Mouse (Mus musculus) cerebellum, adult 2 months (tissue): Measurements from ENCODE around the gene BC049715. TPM values are rescaled to one million over a fixed set of nuclear protein-coding genes. Genes with fewer than 3 reads are reported as not detected.
"Not testable (repeated sequence)": the region's sequence is repeated elsewhere in the genome, so short reads cannot be mapped to it uniquely, and the experiment has no call there.

ENCODE experiments used
- DNase-seq, 2 experiments: peaks; one replicate each; pipeline ENCODE4 v3.0.0; 2021
- H3K27ac ChIP-seq: fragments of 200-500 bp; 2 replicates; pipeline ENCODE4 v1.5.1; 2012; ENCODE audit warnings: low read length, control low read depth, inconsistent platforms; ENCODE audit not compliant: insufficient read depth
- H3K27me3 ChIP-seq: fragments of 200-500 bp; 2 replicates; pipeline ENCODE4 v1.6.1; 2012; ENCODE audit warnings: inconsistent platforms, mild to moderate bottlenecking, low read length, moderate library complexity; ENCODE audit not compliant: control insufficient read depth, insufficient read depth
- H3K4me1 ChIP-seq: fragments of 200-500 bp; 2 replicates; pipeline ENCODE4 v1.6.1; 2011; ENCODE audit warnings: low read length; ENCODE audit not compliant: control insufficient read depth, insufficient read depth
- H3K4me3 ChIP-seq: fragments of 200-500 bp; replicated peaks from 2 replicates; pipeline ENCODE3; 2011; ENCODE audit warnings: mild to moderate bottlenecking, low read depth, low read length, control low read depth; ENCODE audit not compliant: insufficient read depth
- CTCF ChIP-seq: fragments of 200-500 bp; IDR thresholded peaks from 2 replicates; pipeline ENCODE4 v1.5.1; 2011; ENCODE audit warnings: low read depth, mild to moderate bottlenecking, control low read depth, low read length, moderate library complexity, borderline replicate concordance; ENCODE audit not compliant: insufficient read depth
- POLR2A ChIP-seq: fragments of 200-500 bp; IDR thresholded peaks from 2 replicates; pipeline ENCODE4 v1.6.1; 2011; ENCODE audit warnings: low read length, control low read depth, borderline replicate concordance; ENCODE audit not compliant: insufficient read depth
- WGBS: fragments of 180-500 bp; shearing (Covaris S2); methylation state at CpG from one replicate; pipeline ENCODE4 v1.1.7; 2018; 5-methylcytosine and 5-hydroxymethylcytosine counted together
- polyA plus RNA-seq: library from polyadenylated mRNA; depleted of rRNA; stranded (reverse); fragments of >200 nt; gene quantifications from 2 replicates; pipeline ENCODE4 v1.2.3, GENCODE M21; 2012

BC049715 gene
- polyA plus RNA-seq, 1 experiment: 0.38 TPM

DNA sequence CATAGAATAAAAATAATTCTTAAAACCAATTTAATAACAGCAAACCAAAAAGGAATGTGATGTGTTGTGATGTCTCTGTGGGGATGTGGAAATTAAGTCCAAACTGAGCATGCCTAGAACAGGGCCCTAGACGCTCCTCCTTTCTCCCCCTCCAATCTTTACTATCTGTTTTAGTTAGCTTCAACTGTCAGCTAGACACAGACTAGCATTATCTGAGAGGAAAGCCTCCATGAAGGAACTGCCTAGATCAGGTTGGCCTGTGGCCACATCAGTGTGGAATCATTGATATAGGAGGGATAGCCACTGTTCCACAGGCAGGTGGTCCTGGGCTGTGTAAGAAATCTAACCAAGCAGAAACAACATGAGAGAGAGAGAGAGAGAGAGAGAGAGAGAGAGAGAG lies 32.3 kb upstream of the BC049715 start:
- no peak for TF ChIP-seq CTCF
- TF ChIP-seq POLR2A: no peak
- Histone ChIP-seq H3K4me3 (no peak overlapping the region), H3K27me3 (no peaks in the 10 kb centered on the region), H3K4me1 (no peaks in the 10 kb centered on the region), H3K27ac (no peak overlapping the region)
- 88% methylated on average over 1 of the region's 1 CpGs for WGBS
- no peak for DNase-seq

DNA sequence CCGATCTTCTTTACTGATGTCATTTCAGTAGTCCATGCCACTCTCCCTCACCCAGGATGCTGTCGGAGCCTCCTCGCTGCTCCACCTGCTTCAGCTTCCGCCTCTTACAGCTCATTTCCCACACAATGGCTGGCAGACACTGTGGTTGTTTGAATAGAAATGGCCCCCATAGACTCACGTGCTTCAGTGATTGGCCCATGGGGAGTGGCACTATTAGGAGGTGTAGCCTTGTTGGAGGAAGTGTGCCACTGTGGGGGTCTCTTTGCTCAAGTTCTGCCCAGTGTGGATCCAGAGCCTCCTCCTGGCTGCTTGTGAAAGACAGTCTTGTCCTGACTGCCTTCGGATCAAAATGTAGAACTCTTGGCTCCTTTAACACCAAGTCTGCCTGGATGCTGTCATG lies 31.6 kb upstream of the BC049715 start:
- Histone ChIP-seq H3K27me3 (no peaks in the 10 kb centered on the region), H3K4me1 (no peaks in the 10 kb centered on the region), H3K4me3 (no peak overlapping the region), H3K27ac (no peak overlapping the region)
- 63% methylated on average over 6 of the region's 6 CpGs for WGBS
- no peak for DNase-seq
- no peak for TF ChIP-seq CTCF
- TF ChIP-seq POLR2A: no peak

DNA sequence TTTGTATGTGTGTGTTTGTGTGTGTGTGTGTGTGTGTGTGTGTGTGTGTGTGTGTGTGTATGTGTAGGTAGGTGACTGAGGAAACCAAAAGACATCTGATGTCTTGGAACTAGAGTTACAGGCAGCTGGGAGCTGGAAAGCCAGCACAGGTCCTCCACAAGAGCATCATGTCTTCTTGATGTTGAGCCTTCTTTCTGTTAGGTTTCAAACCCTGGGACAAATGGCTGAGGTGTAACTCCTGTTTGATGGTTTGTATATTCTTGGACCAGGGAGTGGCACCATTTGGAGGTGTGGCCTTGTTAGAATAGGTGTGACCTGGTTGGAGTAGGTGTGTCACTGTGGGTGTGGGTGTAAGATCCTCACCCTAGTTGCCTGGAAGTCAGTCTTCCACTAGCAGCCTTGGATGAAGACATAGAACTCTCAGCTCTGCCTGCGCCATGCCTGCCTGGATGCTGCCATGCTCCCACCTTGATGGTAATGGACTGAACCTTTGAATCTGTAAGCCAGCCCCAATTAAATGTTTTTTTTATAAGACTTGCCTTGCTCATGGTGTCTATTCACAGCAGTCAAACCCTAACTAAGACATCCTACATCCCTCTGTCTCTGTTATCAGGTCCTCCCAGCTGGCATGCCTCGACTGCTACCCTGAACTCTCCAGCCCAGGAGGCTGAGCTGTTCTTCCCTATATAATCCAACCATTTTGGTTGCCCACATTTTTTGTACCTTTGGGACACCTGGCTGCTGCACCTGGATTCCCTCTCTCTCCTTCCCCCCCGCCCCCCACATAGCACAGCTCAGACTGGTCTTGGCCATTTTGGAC lies 29.3 kb upstream of the BC049715 start:
- not testable (repeated sequence) for H3K4me1 ChIP-seq, H3K27ac ChIP-seq, H3K4me3 ChIP-seq, H3K27me3 ChIP-seq, DNase-seq
- 90% methylated on average over 3 of the region's 3 CpGs for WGBS

DNA sequence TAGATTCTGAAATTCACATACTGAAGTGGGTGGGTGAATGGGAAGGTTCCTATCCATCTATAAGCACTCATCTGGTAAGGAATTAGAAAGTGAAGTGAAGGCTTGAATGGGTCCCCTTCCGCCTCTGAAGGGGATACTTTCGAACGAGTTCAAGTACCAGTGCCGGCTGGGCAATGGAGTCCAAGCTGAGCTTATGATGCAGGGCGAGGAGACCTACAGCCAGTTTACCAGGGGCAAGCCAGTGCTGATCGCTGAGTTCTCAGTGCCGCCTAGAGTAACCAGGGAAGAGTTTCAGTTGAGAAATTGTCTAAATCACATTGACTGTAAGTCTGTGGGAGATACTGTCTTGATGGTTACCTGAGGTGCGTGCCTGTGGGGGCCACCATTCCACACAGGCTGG lies 26.7 kb upstream of the BC049715 start:
- no peak overlapping the region for H3K27ac ChIP-seq

DNA sequence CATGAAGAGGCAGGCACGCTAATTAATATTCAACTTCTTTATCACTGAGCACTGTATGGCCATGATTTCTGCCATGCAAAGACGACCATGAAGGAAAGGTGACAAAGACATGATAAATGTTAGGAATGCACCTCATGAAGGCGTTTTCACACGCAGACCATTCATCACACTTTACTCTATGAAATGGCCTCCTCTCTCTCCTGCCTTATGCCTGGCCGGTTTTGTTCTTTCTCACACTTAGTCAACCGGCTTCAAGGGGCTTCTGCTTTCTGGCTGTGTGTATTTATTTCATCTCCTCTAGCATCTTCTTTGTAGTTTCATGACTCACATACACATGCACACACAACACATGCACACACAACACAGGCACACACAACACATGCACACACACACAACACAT lies 26.2 kb upstream of the BC049715 start:
- Histone ChIP-seq H3K4me3 (no peak overlapping the region), H3K27me3 (no peaks in the 10 kb centered on the region), H3K4me1 (no peaks in the 10 kb centered on the region), H3K27ac (no peak overlapping the region)
- TF ChIP-seq POLR2A: no peak
- no peak for TF ChIP-seq CTCF
- DNase-seq: no peak
- 87% methylated on average over 6 of the region's 6 CpGs for WGBS

More for the DNA sequence above, 26.7 kb upstream of the BC049715 start:
- 95% methylated on average over 8 of the region's 8 CpGs for WGBS
- DNase-seq: no peak
- TF ChIP-seq CTCF (no peak), POLR2A (no peak)
- H3K4me1 ChIP-seq: no peaks in the 10 kb centered on the region
- no peaks in the 10 kb centered on the region for H3K27me3 ChIP-seq
- no peak overlapping the region for H3K4me3 ChIP-seq

DNA sequence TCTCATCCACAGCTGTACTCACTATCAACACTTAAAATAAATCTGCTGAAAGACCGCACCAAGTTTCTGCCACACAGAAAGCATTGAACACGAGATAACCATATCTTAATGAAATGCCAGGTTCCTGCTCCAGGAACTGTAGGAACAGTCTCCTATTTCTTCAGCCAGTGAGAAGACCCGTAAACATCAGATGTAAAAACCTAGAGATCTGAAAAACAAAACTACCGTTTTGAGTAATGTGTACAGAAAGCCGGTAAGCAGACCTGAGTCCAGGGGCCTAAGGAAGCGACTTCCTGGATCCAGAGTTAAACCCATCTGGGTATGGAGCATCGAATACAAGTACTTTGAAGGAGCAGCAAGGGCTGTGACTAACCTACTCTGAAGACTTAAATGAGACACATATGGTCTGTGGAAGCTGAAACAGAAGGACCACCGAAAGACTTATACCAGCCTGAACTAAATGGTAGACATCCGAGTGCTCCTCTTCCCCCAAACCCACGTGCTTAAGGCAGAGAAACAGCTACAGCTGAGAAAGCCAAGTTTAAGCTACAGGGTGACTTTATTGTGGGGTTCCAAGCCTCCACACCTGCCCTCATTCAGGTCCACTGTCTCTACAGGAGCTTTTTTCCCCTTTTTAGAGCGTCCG lies 24.2 kb upstream of the BC049715 start:
- Histone ChIP-seq H3K4me1 (no peaks in the 10 kb centered on the region), H3K27me3 (no peaks in the 10 kb centered on the region), H3K27ac (peak overlapping the region; percentile 23; the same call in 1 of the 2 replicates), H3K4me3 (peak overlapping the region; percentile 80)
- no peak for DNase-seq
- TF ChIP-seq POLR2A (no peak), CTCF (no peak)
- 19% methylated on average over 12 of the region's 12 CpGs for WGBS

DNA sequence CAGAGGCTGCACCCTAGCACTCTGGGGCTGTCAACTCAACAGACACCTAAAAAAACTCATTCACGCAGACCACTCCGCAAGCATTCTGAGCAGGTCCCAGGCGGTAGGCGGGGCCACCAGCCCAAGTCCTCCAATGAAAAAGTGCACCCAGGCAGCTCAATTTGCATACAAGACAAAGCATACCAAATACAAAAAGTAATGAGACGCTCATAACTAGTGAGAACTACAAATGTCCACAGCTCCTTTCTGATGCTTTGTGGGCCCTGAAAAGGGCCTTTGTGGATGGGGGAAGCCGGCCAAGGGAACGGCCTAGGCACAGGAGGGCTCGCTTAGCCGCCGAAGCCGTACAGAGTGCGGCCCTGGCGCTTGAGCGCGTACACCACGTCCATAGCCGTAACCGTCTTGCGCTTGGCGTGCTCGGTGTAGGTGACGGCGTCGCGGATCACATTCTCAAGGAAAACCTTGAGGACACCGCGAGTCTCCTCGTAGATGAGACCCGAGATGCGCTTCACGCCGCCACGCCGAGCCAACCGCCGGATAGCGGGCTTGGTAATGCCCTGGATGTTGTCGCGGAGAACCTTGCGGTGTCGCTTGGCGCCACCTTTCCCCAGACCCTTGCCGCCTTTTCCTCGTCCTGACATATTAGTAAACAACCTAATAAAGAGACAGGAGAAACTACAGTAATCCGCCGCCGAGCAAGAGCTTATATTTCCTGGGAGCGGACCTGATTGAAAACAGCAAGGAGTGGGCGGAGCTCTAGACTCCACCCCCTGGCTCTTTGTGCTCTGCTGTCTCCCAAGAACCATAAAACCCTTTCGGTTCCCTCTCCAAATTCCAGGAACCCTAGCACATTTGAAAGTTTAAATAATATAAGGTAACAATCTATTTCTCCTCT lies 23.4 kb upstream of the BC049715 start, which contains the start of gene Hist4h4:
TSS of gene Hist4h4 (minus strand) at position 677 of the 895 bp plus-strand sequence.
- peak; percentile 95 to 98 for DNase-seq
- under 1% methylated on average over 50 of the region's 50 CpGs for whole genome bisulfite sequencing
- peaks cover 2% of the 10 kb centered on the region; the same call in 1 of the 2 replicates for H3K4me1 ChIP-seq
- peak within 1 kb of the TSS; percentile 96 for H3K27ac ChIP-seq
- TF ChIP-seq POLR2A (peak; percentile 98; the same call in 1 of the 2 replicates), CTCF (no peak)
- H3K27me3 ChIP-seq: no peaks in the 10 kb centered on the region
- H3K4me3 ChIP-seq: peak within 1 kb of the TSS; percentile 80
